Mouse (Mus musculus) kidney, postnatal 4 days (tissue): ENCODE measurements around the gene Slc1a3.
A peak's percentile ranks its signal among the peaks of the same experiment; 100 is the strongest.
"Not testable (repeated sequence)": the region's sequence is repeated elsewhere in the genome, so short reads cannot be mapped to it uniquely, and the experiment has no call there.

Experiments
- DNase-seq, 2 experiments: peaks; one replicate each; pipeline ENCODE4 v3.0.0; 2021; ENCODE audit warnings: mixed read lengths in 2 of 2

The Slc1a3 gene

DNA sequence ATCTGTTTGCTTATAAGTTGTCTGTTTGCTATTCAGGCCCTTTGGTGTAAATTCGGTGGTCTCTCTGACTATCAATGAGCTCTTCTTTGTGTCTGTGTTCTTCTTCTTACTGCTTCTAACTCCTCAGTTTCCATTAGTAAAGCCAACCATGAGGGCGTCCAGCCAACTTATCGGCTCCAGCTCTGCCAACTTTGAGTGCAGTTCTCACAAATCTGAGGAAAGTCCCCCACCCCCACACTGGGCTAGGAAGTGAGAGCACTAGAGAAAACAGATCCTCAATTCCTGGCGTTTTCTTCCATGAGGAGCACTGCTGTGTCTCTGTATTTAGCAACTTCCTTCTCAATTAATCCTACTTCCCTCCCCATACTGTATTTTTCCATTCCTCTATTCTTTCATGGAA lies 4.4 kb downstream of the Slc1a3 start:
- DNase-seq = no peak

DNA sequence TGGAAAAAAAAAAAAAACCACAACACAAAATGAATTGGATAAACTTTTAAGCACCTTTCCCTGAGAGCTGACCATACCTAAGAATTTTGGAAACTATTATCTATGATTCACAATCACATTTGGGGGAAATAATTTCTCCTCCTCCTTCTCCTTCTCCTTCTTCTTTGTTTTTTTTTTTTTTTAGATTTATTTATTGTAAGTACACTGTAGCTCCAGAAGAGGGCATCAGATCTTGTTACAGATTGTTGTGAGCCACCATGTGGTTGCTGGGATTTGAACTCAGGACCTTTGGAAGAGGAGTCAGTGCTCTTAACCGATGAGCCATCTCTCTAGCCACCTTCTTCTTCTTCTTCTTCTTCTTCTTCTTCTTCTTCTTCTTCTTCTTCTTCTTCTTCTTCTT lies 5.0 kb downstream of the Slc1a3 start:
- DNase-seq = not testable (repeated sequence)

DNA sequence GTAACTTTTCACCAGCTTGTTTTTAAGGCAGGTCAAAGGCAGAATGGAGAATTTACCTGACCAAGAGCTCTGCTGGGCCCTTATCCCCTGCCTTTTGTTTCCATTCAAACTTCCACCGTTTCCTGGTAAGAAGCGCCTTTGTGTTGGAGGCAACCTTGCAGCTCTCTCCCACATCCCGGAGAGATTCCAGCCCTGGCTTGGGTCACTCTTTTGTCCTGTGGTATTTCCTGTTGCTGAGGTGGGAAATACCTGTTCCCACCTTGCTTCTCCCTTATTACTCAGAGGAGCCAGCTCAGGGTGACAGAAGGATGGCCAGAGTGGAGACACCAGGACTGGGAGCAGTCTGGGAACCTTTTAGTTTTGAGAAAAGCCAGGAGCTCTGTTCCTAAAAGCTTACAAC lies 12.6 kb downstream of the Slc1a3 start:
- no peak for DNase-seq

DNA sequence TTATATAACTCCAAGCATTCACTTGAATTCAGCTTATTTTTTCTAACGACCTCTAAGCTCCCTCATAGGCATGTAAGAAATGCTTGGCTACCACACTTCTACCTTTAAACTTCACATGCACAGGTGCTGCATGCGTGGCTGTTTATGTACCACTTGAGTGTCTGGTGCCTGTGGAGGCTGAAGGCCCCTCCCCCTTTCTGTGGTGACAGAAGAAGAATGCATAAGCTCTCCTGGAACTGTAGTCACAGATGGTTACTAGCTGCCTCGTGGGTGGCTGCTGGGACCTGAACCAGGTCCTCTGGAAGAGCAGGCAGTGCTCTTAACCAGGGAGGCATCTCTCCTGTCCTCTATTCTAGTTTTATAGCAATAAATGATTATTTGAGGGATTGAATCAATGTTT lies 13.1 kb downstream of the Slc1a3 start:
- no peak for DNase-seq

DNA sequence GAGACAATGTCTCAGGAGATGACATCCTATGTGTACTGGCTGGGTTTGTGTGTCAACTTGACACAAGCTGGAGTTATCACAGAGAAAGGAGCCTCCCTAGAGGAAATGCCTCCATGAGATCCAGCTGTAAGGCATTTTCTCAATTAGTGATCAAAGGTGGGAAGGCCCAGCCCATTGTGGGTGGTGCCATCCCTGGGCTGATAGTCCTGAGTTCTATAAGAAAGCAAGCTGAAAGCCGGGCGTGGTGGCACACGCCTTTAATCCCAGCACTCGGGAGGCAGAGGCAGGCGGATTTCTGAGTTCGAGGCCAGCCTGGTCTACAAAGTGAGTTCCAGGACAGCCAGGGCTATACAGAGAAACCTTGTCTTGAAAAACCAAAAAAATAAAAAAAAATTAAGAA lies 20.4 kb downstream of the Slc1a3 start:
- not testable (repeated sequence) for DNase-seq

DNA sequence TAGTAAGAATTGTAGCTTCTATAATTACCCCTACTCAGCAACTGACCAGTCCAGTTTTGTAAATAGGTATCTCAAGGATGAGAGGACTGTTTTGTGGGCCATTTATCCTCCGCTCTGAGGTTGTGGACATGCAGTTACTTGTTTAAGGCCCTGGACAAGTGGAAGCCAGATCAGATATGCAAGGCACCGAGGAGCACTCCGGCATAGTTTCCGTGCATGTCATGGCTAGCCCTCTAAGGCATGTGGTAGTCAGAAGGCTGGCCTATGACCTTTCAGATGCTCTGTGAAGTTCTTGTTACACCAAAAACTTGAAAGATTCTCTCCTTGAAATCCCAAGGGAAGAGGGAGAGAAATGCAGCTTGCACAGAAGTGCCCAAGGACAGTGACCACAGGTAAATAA lies 23.7 kb downstream of the Slc1a3 start:
- DNase-seq = no peak

DNA sequence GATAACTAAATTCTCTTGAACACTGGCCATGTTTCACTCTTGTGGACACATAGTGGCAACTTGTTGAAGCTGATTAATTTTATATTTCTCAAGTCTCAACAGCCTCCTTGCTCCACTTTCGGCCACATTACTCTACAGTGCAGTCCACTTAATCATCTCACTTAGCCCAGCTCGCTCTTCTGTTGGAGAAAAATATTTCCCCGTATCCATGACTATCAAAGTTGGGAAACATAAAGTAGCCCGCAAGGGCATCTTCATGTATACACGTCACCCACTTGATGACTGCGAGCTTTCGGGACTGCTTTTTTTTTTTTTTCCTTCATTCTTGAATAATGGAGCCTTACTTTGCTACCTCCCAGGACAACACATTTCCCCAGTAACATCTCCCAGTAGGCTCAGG lies 25.1 kb downstream of the Slc1a3 start:
- no peak for DNase-seq

DNA sequence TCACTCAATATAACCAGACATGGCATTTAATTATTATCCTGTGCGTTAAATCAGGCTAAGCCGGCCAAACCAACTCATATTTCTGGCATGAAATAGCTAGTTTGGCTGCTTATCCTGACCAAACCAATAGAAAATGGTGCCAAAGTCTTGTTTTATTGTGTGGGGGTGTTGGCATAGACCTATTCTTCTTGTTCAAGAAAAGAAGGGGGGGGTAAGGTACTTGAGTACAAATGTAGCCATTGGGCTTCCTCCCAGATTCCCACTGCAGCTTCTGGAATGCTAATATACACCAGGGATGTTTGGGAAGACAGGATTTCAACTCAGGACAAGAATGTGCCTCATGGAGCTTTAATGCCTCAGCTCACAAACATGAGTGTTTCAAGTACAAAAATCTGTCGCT lies 26.3 kb downstream of the Slc1a3 start:
- DNase-seq = no peak

DNA sequence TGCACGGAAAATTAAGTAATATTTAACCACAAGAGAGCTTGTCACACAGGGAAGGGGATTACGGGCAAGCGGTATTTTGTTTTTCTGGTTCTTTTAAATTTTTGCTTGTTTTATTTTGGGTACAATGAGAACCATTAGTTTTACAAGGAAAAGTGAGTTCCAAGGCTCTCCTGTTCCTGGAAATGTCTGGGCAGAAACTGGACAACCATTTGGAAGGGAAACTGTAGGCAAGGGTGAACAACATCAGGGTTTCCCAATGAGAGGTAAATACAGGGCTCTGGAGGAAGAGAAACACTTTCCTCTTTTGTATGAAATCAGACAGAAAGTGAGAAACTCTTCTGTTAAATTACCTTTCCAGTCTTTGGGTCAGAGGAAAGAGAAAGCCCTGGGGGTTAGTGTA lies 27.7 kb downstream of the Slc1a3 start:
- DNase-seq = no peak

DNA sequence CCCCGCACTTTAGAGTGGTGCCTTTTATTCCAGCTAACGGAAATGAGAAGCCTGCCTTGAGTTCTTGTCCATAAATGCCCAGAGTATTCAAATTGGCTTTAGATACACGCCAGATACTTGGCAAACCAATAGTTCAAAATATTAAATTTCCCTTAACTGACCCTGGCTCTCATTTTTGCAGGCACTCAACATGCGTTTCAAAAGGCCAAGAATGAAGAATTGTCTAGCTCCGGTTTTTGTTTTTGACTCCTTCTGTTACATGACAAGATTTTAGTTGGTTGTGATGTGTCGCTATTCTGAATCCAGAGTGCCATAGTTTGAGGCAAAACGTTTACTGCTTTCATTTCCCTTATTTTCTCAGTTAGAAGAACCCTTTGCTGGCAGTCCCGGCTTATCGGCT lies 28.1 kb downstream of the Slc1a3 start:
- no peak for DNase-seq

DNA sequence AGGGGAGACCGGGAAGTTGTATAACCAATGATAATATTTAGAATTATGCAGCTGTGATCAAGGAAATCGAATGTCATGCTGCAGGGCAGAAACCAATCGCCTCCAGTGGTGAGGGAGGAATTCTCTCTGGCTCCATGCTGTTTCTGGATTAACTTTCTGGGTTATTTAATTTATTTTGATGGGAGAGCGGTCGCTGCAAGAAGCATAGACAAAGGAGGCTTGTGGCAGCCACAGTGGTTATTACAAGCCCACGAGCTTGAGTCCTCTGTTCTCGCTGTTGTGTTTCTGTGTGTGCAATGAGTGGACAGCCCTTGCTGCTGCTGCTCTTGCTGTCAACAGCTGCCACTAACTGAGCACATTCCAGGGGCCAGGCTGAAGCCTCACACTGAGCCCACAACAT lies 28.6 kb downstream of the Slc1a3 start:
- DNase-seq = no peak

DNA sequence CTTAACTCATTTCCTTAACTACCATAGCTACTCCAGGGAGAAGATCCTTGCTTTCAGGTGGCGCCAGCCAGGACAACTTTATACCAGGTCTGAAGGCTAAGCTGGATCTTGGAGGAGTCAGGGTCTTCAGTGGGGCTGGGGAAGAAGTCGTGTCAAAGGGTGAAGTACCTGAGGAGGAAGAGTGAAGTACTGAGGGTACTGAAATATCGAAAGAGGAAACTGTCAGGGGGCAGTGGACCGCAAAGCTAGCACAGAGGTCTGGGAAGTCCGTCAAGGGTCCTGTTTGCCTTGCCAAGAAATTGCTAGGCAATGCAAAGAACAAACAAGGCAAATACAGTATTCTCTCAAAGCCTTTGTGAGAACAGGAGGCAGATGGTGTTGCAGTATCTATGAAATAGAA lies 29.6 kb downstream of the Slc1a3 start:
- no peak for DNase-seq

DNA sequence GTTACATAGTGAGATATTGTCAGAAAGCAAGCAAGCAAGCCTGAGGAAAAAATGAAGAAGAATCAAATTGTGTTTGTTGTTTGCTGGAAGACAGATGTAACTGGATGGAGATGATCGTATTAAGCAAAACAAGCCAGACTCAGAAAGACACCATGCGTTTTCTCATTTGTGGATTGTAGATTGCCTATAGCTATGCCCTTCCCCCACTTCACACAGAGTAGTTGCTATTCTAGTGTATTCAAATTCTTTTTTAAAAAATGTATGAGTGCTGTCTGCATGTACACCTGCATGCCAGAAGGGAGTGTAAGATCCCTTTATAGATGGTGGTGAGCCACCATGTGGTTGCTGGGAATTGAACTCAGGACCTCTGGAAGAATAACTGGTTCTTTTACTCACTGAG lies 33.6 kb downstream of the Slc1a3 start:
- no peak for DNase-seq

DNA sequence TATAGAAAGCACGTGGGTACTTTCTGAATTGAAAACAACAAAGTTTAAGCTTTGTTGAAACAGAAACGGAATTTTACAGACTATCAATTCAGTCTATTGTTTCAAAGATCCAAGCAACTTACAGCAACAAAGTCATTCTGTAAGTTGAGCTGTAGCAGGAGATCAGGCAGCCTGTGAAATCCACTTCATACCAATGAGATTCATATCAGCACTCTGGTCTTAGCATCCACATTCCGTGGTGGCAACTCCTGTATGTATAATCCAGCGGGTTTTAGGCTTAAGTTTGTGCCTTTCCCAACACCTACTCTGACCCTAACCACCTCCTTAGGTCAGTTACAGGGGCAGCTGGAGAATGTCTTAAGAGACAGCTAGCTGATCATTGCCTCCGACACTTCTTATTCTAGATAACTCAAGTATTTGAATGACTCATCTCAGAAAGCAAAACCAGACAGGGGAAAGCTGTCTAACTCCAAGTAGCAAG lies 34.3 kb downstream of the Slc1a3 start:
- no peak for DNase-seq

DNA sequence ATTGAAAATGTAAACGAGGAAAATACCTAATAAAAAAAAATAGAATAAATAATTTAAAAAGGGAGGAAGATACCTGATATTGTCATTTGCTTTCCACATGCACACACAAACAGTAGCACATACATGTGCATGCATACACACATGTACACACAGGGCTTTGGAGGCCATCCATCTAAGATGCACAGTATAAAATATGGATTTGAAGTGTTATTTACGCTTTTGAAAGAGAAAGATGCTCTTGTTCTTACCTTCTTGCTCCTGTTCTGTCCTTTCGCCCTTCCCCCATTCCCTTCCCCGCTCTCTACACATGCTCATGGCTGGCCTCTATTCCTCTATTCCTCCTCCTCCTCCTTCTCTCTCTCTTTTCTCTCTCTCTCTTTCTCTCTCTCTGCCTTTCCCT lies 34.9 kb downstream of the Slc1a3 start:
- DNase-seq = no peak

DNA sequence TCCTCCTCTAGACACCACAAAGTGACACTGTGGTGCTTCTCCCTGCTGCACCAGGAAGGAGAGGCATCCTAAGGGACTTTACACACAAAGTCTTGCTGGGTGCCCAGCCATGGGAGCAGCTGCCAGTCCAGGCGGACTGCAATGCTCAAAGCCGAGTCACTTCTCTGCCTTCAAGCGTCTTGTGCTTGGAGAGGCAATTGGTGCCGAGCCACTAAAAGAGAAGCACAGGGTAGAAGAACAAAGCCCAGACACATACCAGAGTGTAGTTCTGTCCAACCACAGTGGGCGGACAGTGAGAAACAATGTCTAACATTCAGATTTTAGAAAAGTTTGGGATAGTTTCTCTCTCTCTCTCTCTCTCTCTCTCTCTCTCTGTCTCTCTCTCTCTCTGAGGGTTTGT lies 38.0 kb downstream of the Slc1a3 start:
- no peak for DNase-seq

DNA sequence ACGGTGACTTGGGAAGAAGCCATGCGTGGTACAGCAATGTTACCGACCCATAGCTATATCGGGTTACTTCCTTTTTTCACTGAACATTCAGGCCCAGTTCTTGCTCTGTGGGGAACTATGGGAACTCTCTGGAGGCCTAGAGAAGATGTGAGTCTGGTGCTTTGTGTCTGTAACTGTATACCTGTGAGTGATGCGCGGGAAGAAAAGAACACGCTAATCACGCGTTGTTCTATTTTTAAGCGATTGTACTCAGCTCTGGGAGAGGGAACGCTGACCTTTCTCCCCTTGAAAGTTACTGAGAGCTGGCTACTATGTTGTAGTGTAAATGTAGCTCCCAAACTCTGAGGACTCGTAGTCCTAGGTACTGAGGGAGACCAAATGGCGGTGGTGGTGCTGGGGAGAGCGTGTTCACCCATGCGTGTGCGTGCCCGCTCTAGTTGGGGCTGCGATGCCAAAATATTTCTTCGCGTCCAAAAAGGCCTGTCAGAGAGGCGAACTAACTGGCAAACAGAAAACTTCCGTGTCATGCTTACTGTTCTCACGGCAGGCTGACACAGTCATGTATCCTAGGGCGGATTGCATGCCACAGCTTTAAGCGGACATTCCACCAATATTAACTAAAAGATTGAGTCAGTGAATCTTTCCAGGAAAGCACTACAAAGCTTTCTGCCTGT lies 42.6 kb downstream of the Slc1a3 start:
- no peak for DNase-seq

DNA sequence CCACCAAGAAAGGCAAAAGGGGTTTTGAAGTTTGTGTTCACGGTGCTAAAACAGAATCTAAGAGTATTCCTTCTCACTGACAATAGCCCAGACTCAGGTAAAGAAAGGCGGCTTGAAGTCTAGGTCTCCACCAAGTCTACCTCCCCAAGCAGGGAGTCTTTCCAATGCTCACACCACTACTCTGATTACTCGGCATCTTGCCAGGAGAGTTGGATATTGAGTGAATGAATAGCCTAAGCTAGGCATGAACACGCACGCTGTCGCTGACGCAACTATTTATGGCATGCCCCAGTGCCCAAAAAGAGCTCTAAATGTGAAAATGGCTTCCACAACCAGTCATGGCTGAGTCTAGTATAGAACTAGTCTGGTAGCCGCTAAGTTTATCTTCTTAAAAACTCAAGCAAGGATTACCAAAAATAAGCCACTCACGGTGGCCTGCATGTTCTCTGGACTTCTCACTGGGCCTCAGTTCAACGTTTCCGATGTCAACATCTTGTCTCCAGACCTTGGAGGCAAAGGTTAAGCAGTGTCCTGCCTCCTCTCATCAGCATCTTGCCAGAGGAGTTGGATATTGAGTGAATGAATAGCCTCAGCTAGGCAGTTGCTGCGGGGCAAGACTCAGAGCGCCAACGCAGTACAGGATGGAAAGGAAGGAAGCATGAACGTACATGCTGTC lies 44.8 kb downstream of the Slc1a3 start:
- DNase-seq = no peak

DNA sequence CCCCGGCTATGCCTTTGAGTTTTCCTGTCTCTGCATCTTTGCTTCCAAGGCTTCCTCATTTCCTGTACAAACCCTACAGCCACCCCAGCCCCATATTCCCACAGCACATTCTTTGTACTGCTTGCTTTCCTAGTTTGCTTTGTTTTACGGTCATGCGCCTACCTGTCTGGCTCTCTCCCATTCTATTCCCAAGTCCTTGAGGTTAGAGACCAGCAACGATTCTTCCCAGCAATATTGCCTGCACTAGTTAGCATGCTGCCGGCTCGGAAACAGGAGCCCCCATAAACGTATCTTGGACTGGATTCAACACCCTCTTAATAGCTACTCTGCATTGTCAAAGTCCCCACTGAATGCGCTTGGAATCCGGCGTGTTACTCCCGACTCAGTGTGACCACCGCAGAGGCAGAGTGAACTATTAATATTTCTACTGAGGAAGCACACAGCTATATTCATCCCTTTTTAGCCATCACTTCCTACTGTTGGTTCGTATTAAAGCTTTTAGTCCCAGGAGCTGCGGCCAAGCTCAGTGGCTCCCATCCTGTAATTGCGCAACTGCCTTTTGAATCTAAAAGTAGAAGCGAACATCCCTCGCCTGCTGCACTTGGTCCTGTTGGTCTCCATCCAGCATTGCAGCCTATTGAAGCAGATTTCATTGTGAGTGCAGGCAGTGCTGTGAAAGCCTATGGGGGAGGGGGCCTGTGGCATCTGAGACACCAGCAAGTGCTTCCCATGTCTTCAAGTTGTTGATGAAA lies 47.0 kb downstream of the Slc1a3 start:
- DNase-seq = peak in 1 of 2 experiments; percentile 42

DNA sequence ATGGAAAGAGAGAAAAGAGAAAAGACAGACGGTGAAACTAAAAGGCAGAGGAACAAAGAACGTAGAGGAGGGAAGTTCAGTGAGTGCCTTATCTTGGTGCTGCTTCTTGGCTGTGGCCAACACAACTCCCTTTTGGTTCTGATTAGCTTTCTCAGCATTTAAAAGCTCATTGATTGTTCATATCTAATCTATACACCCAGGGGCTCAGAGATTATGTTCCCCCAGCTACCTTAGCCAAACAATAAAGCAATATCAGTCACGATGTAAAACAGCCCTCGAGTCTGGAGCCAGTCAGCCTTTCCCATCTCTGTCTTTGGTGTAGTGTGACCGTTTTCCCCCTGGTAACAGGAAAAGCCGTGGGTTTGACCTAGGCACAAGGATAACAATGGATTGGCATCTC lies 48.7 kb downstream of the Slc1a3 start:
- no peak for DNase-seq

DNA sequence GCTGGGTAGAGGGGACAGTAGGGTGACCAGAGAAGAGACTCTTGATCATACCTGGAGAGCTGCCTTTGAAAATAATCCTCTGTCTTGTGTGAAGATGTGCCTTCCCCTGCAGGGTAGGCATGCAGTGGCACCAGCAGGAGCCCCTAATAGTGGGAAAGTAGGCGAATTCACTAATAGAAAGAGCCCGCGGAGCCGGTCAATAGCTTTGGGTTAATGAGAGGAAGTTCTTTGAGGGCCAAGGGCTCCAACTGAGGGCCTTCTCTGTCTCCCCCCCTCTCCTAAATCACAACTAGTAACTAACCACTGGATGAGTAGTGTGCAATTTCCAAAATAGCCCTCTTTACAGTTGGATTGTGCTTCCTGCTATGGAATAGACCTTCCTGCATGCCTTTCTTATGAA lies 50.6 kb downstream of the Slc1a3 start:
- DNase-seq = no peak

DNA sequence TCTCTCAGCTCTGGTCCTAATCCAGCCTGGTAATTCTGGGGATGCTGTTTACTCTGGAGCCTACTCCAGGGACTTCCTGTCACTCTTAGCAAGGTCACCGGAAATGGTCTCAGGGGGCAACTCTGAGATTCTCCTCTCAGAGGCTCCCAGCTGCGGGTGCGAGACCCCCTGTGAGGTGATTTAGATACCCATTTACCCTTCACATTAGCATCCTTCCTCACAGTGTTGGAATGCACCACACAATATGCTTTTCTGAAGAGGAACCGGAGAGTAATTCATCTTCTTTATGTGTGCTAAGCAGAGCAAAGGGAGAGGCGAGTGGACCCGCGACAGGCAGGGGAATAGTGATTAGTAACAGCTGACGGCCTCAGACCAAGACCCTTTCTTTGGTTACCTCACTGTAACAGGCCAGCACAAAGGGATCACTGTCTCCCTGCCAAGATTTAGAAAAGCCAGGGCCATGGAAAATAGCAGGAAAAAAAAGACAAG lies 51.0 kb downstream of the Slc1a3 start:
- DNase-seq = peak; percentile 44 to 64

DNA sequence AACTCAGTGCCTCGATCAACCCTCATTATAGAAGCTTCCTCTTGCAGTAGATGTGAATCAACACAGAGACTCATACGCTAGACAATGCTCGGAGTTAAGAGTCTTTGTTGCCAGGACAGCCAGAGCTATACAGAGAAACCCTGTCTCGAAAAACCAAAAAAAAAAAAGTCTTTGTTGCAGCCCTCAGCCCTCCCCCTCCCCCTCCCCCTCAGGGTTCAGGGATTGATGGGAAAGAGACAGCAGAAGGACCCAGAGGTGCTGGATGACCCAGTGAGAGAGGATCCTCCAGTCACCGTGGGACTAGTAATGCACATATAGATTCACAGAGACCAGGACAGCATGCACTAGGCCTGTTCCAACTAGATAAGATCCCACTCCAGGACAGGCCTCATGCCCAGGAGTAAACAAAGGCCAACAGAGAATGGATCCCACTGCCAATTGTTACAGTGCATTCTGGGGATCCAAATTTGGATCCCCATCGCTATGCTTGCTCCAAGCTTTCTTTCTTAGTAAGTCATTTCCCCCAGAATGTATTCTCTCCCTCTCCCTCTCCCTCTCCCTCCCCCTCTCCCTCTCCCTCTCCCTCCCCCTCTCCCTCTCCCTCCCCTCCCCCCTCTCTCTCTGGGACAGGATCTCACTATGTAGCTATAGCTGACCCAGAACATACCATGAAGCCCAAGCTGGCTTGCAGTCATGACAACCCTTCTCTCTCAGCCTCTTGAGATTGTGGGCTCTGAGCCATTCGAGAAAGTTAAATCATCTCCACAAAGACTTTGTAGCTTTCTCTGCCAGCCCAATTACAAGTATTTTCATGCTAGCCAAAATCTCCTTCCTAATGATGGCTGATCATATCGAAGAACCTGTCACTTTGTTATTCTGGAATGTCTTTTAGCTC lies 52.2 kb downstream of the Slc1a3 start:
- DNase-seq = no peak
